Mouse (Mus musculus): ENCODE data around the gene Ppp1cc.

DNA sequence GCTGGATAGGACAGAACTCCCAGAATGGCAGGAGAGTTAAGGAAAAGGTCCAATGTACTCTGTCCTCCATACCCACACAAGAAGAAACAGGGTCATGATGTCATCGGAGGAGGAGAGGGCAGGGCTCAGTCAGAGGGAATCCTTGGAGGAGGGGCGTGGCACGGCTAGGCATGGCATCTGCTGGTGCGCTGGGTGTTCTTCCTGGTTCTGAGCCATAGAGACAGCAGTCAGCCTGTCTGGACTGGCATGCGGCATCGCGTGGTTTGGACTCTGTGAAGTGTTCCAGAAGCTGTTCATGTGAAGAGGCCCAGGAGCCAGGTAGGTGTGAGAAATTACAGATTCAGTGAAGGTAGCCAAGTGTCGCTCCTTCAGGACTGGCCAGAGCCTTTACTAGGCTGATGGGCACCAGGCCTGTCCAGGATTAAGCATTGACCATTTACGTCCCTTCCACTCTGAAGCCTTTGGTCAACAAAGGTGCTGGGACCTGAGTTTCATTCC, 42.8 kb upstream of the Ppp1cc start:
- TF ChIP-seq EP300 (optimal IDR thresholded peaks at IDR 0.05) (no peak), CTCF (IDR thresholded peaks at IDR 0.05; ENCODE audit: low read depth) (no peak)
